Mouse (Mus musculus) layer of hippocampus, adult 9-10 months (tissue): Measurements from ENCODE around the gene Gm39566.
A peak's percentile ranks its signal among the peaks of the same experiment; 100 is the strongest.

Experiments
- DNase-seq: peaks from one replicate; pipeline ENCODE4 v3.0.0; 2022; ENCODE audit warnings: low spot score

Gm39566 gene

GRCm38 (mm10) chr11:69795983-69796435, 19.1 kb downstream of the Gm39566 start:
- no peak for DNase-seq

- DNase-seq: peak; percentile 81
These were observed 19.7 kb downstream of the Gm39566 start, which contains the start of gene Chrnb1 for GRCm38 (mm10) chr11:69795168-69795982. Gene Chrnb1 (minus strand): TSS chr11:69795943.

- DNase-seq: no peak
These were observed 21.7 kb downstream of the Gm39566 start for GRCm38 (mm10) chr11:69793429-69793828.

- DNase-seq: no peak
These were observed 23.7 kb downstream of the Gm39566 start for GRCm38 (mm10) chr11:69791420-69791819.

- DNase-seq: no peak
These were observed 25.7 kb downstream of the Gm39566 start for GRCm38 (mm10) chr11:69789431-69789830.

GRCm38 (mm10) chr11:69787306-69787705, 27.8 kb downstream of the Gm39566 start:
- DNase-seq: no peak

- DNase-seq: no peak
These were observed 30.3 kb downstream of the Gm39566 start for GRCm38 (mm10) chr11:69784793-69785272.

- DNase-seq: no peak
These were observed 33.3 kb downstream of the Gm39566 start for GRCm38 (mm10) chr11:69781828-69782227.

GRCm38 (mm10) chr11:69778985-69779384, 36.1 kb downstream of the Gm39566 start:
- no peak for DNase-seq

GRCm38 (mm10) chr11:69778258-69778982, 36.7 kb downstream of the Gm39566 start:
- no peak for DNase-seq

- DNase-seq: no peak
These were observed 37.4 kb downstream of the Gm39566 start for GRCm38 (mm10) chr11:69777504-69778257.

- DNase-seq: no peak
These were observed 38.6 kb downstream of the Gm39566 start for GRCm38 (mm10) chr11:69776488-69776887.

- DNase-seq: no peak
These were observed 39.4 kb downstream of the Gm39566 start for GRCm38 (mm10) chr11:69775716-69776115.

GRCm38 (mm10) chr11:69774961-69775360, 40.1 kb downstream of the Gm39566 start:
- no peak for DNase-seq

GRCm38 (mm10) chr11:69767625-69767909, 47.5 kb downstream of the Gm39566 start:
- no peak for DNase-seq

- no peak for DNase-seq
These were observed 48.0 kb downstream of the Gm39566 start for GRCm38 (mm10) chr11:69766872-69767624.

- no peak for DNase-seq
These were observed 48.9 kb downstream of the Gm39566 start for GRCm38 (mm10) chr11:69766126-69766609.

GRCm38 (mm10) chr11:69765221-69766125, 49.6 kb downstream of the Gm39566 start, which contains the start of gene Zbtb4:
Gene Zbtb4 (plus strand): TSS chr11:69765912.
- DNase-seq: no peak

- DNase-seq: no peak
These were observed 51.5 kb downstream of the Gm39566 start for GRCm38 (mm10) chr11:69763551-69763950.

- DNase-seq: no peak
These were observed 53.2 kb downstream of the Gm39566 start, which contains the start of gene Slc35g3 for GRCm38 (mm10) chr11:69761868-69762267. Gene Slc35g3 (minus strand): TSS chr11:69761968.
